Mouse (Mus musculus): ENCODE results near the gene Nav2. TPM values are rescaled to one million over a fixed set of nuclear protein-coding genes. Genes with fewer than 3 reads are reported as not detected.
A peak's percentile ranks its signal among the peaks of the same experiment; 100 is the strongest.

Nav2 gene
- polyA plus RNA-seq, 1 experiment = 32.5 TPM

DNA sequence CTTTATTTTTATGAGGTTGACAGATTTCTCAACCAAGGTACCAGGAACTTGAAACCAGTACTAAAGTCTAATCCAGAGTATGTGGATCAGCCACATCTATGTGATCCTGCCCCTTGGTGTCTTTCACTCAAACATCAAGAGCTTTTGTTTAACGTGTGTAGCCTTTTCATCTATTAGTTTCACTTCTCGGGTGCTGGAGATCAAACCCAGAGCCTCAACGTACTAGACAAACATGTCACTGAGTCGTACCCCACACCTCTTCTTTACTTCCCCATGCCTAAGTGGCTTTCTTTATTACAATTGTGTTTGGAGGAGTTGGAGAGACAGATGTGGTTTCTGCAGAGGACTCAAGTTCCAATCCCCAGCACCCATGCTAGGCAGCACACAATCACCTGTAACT, 512.7 kb downstream of the Nav2 start:
- Histone ChIP-seq H3K4me3 (replicated peaks; ENCODE audit: insufficient read depth, low read depth, low read length) (no peak overlapping the region), H3K27ac (ENCODE audit: insufficient read depth, low read length) (no peak overlapping the region), H3K27me3 (ENCODE audit: control insufficient read depth, insufficient read depth, low read length) (no peaks in the 10 kb centered on the region), H3K4me1 (ENCODE audit: control insufficient read depth, insufficient read depth, low read length) (no peaks in the 10 kb centered on the region; the same call in 1 of the 2 replicates)
- no peak for DNase-seq
- TF ChIP-seq CTCF (IDR thresholded peaks at IDR 0.05; ENCODE audit: borderline replicate concordance, insufficient read depth, low read depth, low read length) (no peak), POLR2A (IDR thresholded peaks at IDR 0.05; ENCODE audit: borderline replicate concordance, insufficient read depth, low read length) (no peak)
- WGBS = 85% methylated on average over 4 of the region's 4 CpGs

DNA sequence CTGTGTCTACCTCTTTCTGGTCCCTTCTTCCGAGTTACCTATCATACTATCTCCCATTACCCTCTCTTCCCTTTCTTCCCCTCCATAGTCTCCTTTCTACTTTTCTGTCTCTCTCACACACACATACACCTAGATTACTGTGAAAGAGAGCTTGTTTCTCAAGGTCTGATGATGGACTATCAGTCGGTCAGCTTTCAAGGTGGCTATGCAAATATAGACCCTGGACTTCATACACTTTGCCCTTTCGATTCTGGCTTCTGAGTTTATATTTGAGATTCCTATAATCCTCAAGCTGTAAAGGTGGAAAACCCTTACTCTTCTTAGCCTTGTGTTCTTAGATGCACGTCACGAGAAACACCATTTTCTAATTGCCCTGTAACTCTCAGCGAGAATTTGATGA, 515.4 kb downstream of the Nav2 start:
- TF ChIP-seq CTCF (IDR thresholded peaks at IDR 0.05; ENCODE audit: borderline replicate concordance, insufficient read depth, low read depth, low read length) = no peak
- no peak for TF ChIP-seq POLR2A (IDR thresholded peaks at IDR 0.05; ENCODE audit: borderline replicate concordance, insufficient read depth, low read length)
- peaks cover 4% of the 10 kb centered on the region; the same call in 1 of the 2 replicates for H3K4me1 ChIP-seq (ENCODE audit: control insufficient read depth, insufficient read depth, low read length)
- H3K4me3 ChIP-seq (replicated peaks; ENCODE audit: insufficient read depth, low read depth, low read length) = no peak overlapping the region
- H3K27me3 ChIP-seq (ENCODE audit: control insufficient read depth, insufficient read depth, low read length) = no peaks in the 10 kb centered on the region
- no peak for DNase-seq
- WGBS = 93% methylated on average over 6 of the region's 6 CpGs
- no peak overlapping the region for H3K27ac ChIP-seq (ENCODE audit: insufficient read depth, low read length)

DNA sequence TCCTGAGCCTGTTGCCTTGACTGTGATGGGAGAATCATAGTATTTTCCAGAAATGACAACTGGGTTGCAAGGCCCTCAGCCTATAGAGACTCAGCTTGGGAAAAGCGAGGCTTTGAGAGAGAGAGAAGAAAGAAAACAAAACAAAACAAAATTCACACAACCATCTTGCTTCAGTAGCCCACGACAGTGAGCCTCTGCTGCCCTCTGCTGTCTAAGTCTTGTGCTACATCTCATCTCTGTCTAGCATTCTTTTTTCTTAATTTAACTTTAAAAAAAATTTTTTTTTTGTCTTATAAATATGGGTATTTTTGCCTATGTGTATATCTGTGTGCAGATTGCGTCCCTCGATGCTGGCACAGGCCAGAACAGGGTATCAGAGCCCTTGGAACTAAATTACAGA, 517.5 kb downstream of the Nav2 start:
- Histone ChIP-seq H3K27me3 (ENCODE audit: control insufficient read depth, insufficient read depth, low read length) (no peaks in the 10 kb centered on the region), H3K4me1 (ENCODE audit: control insufficient read depth, insufficient read depth, low read length) (peaks cover 9% of the 10 kb centered on the region), H3K4me3 (replicated peaks; ENCODE audit: insufficient read depth, low read depth, low read length) (no peak overlapping the region), H3K27ac (ENCODE audit: insufficient read depth, low read length) (no peak overlapping the region)
- TF ChIP-seq POLR2A (IDR thresholded peaks at IDR 0.05; ENCODE audit: borderline replicate concordance, insufficient read depth, low read length) (no peak), CTCF (IDR thresholded peaks at IDR 0.05; ENCODE audit: borderline replicate concordance, insufficient read depth, low read depth, low read length) (peak; percentile 82)
- peak; percentile 32 to 51 for DNase-seq
- WGBS = 47% methylated on average over 4 of the region's 4 CpGs

DNA sequence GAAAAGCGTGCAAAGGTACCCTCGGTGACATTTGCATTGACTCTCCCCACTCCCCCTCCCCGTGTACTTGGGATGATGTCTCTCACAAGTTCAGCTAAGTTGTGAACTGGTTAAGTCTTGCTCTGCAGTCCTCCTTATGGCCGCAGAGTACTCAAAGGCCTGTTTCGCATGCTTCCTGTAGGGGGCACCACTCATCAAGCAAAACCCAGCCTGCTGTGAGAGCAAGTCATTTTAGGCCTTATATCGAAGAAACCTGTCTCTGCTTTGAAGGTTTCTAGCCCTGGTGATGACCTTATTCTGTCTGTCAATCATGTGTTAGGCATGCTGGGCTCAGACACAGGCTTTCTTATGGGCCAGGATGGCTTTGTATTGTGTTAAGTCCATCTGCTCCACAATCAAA, 519.3 kb downstream of the Nav2 start:
- Histone ChIP-seq H3K27me3 (ENCODE audit: control insufficient read depth, insufficient read depth, low read length) (no peaks in the 10 kb centered on the region), H3K4me1 (ENCODE audit: control insufficient read depth, insufficient read depth, low read length) (peaks cover 9% of the 10 kb centered on the region), H3K27ac (ENCODE audit: insufficient read depth, low read length) (no peak overlapping the region), H3K4me3 (replicated peaks; ENCODE audit: insufficient read depth, low read depth, low read length) (no peak overlapping the region)
- DNase-seq = no peak
- TF ChIP-seq CTCF (IDR thresholded peaks at IDR 0.05; ENCODE audit: borderline replicate concordance, insufficient read depth, low read depth, low read length) = peak; percentile 71
- TF ChIP-seq POLR2A (IDR thresholded peaks at IDR 0.05; ENCODE audit: borderline replicate concordance, insufficient read depth, low read length) = no peak
- WGBS = 53% methylated on average over 6 of the region's 6 CpGs

DNA sequence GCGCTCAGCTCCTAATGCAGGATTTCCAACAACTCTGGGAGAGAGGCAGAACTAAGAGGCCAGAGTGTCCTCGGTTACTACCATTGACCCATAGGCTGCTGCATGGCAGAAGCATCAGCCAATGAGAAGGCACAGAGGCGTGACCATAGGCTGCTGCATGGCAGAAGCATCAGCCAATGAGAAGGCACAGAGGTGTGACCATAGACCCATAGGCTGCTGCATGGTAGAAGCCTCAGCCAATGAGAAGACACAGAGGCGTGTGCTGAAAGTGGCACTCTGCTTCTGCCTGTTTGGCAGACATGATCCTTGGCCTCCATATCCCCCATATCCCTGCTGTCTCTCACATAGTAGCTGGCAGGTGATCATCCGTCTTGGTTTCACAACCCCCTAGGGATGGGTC, 520.4 kb downstream of the Nav2 start:
- Histone ChIP-seq H3K27ac (ENCODE audit: insufficient read depth, low read length) (no peak overlapping the region), H3K4me1 (ENCODE audit: control insufficient read depth, insufficient read depth, low read length) (peaks cover 9% of the 10 kb centered on the region), H3K4me3 (replicated peaks; ENCODE audit: insufficient read depth, low read depth, low read length) (no peak overlapping the region), H3K27me3 (ENCODE audit: control insufficient read depth, insufficient read depth, low read length) (no peaks in the 10 kb centered on the region)
- WGBS = 66% methylated on average over 5 of the region's 5 CpGs
- TF ChIP-seq CTCF (IDR thresholded peaks at IDR 0.05; ENCODE audit: borderline replicate concordance, insufficient read depth, low read depth, low read length) (no peak), POLR2A (IDR thresholded peaks at IDR 0.05; ENCODE audit: borderline replicate concordance, insufficient read depth, low read length) (no peak)
- peak in 1 of 2 experiments; percentile 31 for DNase-seq

DNA sequence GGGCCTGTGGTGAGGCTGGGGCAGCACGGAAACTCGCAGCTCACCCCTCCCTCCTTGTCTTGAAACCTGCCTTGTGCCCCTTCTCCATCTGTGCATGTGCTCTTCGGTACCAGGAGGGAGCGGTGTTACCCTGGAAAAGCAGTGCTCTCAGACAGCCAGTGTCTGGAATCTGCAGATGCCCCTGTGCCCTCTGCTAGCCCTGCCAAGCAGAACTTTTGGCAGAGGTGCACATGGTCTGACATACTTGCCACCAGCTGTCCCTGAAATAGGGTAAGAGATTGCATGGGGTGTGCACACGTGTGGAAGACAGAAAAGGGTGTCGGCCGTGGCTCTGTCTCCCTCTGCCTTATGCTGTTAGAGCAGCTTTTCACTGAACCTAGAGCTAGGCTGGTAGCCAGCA, 522.3 kb downstream of the Nav2 start:
- no peak for DNase-seq
- H3K4me3 ChIP-seq (replicated peaks; ENCODE audit: insufficient read depth, low read depth, low read length) = no peak overlapping the region
- 14% methylated on average over 7 of the region's 7 CpGs for WGBS
- TF ChIP-seq POLR2A (IDR thresholded peaks at IDR 0.05; ENCODE audit: borderline replicate concordance, insufficient read depth, low read length) (no peak), CTCF (IDR thresholded peaks at IDR 0.05; ENCODE audit: borderline replicate concordance, insufficient read depth, low read depth, low read length) (no peak; the same call in 1 of the 2 replicates)
- H3K4me1 ChIP-seq (ENCODE audit: control insufficient read depth, insufficient read depth, low read length) = peaks cover 9% of the 10 kb centered on the region
- no peaks in the 10 kb centered on the region for H3K27me3 ChIP-seq (ENCODE audit: control insufficient read depth, insufficient read depth, low read length)
- H3K27ac ChIP-seq (ENCODE audit: insufficient read depth, low read length) = no peak overlapping the region

DNA sequence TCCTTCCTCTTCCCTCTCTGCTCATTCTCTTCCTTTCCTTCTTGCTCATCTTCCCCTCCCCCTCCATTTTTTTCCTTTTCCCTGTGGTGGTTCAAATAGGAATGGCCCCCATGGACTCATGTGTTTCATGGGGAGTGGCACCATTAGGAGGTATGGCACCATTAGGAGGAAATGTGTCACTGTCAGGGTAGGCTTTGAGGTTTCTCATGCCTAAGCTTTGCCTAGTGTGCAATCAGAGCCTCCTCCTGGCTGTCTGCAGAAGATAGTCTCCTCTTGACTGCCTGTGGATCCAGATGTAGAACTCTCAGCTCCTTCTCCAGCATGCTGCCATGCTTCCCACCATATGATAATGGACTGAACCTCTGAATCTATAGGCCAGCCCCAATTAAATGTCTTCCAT, 525.4 kb downstream of the Nav2 start:
- TF ChIP-seq POLR2A (IDR thresholded peaks at IDR 0.05; ENCODE audit: borderline replicate concordance, insufficient read depth, low read length) (no peak), CTCF (IDR thresholded peaks at IDR 0.05; ENCODE audit: borderline replicate concordance, insufficient read depth, low read depth, low read length) (no peak)
- DNase-seq = no peak
- H3K27me3 ChIP-seq (ENCODE audit: control insufficient read depth, insufficient read depth, low read length) = no peaks in the 10 kb centered on the region
- no peak overlapping the region for H3K4me3 ChIP-seq (replicated peaks; ENCODE audit: insufficient read depth, low read depth, low read length)
- H3K4me1 ChIP-seq (ENCODE audit: control insufficient read depth, insufficient read depth, low read length) = peaks cover 5% of the 10 kb centered on the region
- no peak overlapping the region for H3K27ac ChIP-seq (ENCODE audit: insufficient read depth, low read length)

DNA sequence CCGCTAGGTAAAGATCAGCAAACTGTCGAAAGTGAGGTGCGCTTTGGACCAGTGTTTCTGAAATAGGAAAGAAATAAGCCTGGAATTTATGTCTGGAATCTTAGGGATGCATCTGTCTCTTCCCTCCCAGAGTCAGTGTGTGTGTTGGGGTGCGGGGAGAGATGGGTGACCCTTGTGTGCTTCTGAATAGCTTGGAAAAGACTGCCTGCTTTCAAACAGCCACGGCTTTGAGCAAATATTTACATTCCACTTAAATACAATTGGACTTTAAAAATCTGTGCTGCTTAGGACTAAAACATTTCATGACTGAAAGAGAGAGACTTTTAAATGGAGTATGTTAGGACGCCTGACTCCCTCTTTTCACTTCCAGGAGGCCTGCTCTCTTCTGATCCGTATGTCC, 528.0 kb downstream of the Nav2 start:
- no peak for DNase-seq
- no peaks in the 10 kb centered on the region for H3K27me3 ChIP-seq (ENCODE audit: control insufficient read depth, insufficient read depth, low read length)
- no peak overlapping the region for H3K4me3 ChIP-seq (replicated peaks; ENCODE audit: insufficient read depth, low read depth, low read length)
- no peak overlapping the region for H3K27ac ChIP-seq (ENCODE audit: insufficient read depth, low read length)
- 92% methylated on average over 7 of the region's 7 CpGs for WGBS
- peaks cover 7% of the 10 kb centered on the region for H3K4me1 ChIP-seq (ENCODE audit: control insufficient read depth, insufficient read depth, low read length)
- TF ChIP-seq CTCF (IDR thresholded peaks at IDR 0.05; ENCODE audit: borderline replicate concordance, insufficient read depth, low read depth, low read length) (no peak), POLR2A (IDR thresholded peaks at IDR 0.05; ENCODE audit: borderline replicate concordance, insufficient read depth, low read length) (no peak)

Measured in cerebellum, adult 2 months (tissue).